ENCODE assay signal across 9 mouse cellular contexts in the genomic region with DNA sequence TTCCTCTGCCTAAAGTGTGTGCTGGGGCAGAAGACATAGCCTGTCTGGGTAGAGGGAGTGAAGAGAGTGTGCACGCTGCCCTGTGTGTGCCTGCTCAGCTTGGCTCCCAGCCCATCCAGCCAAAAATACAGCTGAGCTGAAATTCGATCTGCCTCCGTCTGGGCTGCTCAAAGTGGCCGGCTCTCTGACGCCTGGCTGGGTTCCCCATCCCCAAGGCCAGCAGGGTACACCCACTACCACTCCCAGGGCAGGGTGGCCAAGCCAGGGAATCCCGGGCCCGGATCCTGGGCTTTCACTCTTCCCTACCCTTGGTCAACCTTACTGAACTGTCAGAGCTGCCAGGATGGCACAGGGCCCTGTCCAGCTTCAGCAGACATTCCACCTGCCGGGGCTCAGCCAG. TPM values are rescaled to one million over a fixed set of nuclear protein-coding genes. Genes with fewer than 3 reads are reported as not detected.
DNase-seq lines count a peak whose midpoint lies in the region; ATAC-seq and TF ChIP-seq lines count a peak whose summit lies in the region.
"Had no signal": no experiment of that assay in that cellular context is flagged by ENCODE, and none has a peak within 500 bp of the region (broad histone marks: within the 10 kb centered on the region; RNA-seq: fewer than 3 reads in every experiment).

No protein-coding gene starts in this region.

- peaks cover 89% of the 10 kb centered on the region for H3K4me1 ChIP-seq in E14TG2a.4 (replicated peaks; ENCODE audit: low read depth, low read length)
- H3K4me1 ChIP-seq in embryonic facial prominence, embryonic 13.5 days, result peaks cover 80% of the 10 kb centered on the region
- H3K4me1 ChIP-seq in limb, embryonic 14.5 days (ENCODE audit: control insufficient read depth, insufficient read depth, low read length), result peaks cover 58% of the 10 kb centered on the region
- H3K4me1 ChIP-seq in hindbrain, embryonic 11.5 days (replicated peaks; ENCODE audit: control insufficient read depth, insufficient read depth, low read length), result peaks cover 19% of the 10 kb centered on the region

- H3K36me3 ChIP-seq in E14TG2a.4 (ENCODE audit: insufficient read depth, low read length), result no peaks in the 10 kb centered on the region
- H3K36me3 ChIP-seq in embryonic facial prominence, embryonic 13.5 days, result no peaks in the 10 kb centered on the region
- H3K36me3 ChIP-seq in limb, embryonic 14.5 days (ENCODE audit: control insufficient read depth, insufficient read depth, low read length), result no peaks in the 10 kb centered on the region
- H3K36me3 ChIP-seq in hindbrain, embryonic 11.5 days (ENCODE audit: control insufficient read depth, insufficient read depth, low read length), result no peaks in the 10 kb centered on the region

- H3K27ac ChIP-seq in layer of hippocampus, adult 2 months, result no peak overlapping the region
- H3K27ac ChIP-seq in embryonic facial prominence, embryonic 13.5 days, result peak overlapping the region; percentile 80
- peak overlapping the region; percentile 70 for H3K27ac ChIP-seq in limb, embryonic 14.5 days (replicated peaks; ENCODE audit: low read depth, low read length)
- no peak overlapping the region for H3K27ac ChIP-seq in hindbrain, embryonic 11.5 days (ENCODE audit: low read depth, low read length)

- no peaks in the 10 kb centered on the region for H3K9me3 ChIP-seq in E14TG2a.4 (ENCODE audit: low read length)
- no peaks in the 10 kb centered on the region for H3K9me3 ChIP-seq in embryonic facial prominence, embryonic 13.5 days
- H3K9me3 ChIP-seq in limb, embryonic 14.5 days (ENCODE audit: control insufficient read depth, low read length), result no peaks in the 10 kb centered on the region
- H3K9me3 ChIP-seq in hindbrain, embryonic 11.5 days (ENCODE audit: control insufficient read depth, low read length), result no peaks in the 10 kb centered on the region

- intact Hi-C loops in heart, postnatal 14 days (cut with DNase I), result no loop called here

- no peak overlapping the region for H3K4me3 ChIP-seq in layer of hippocampus, adult 2 months
- peak overlapping the region; percentile 29; the same call in 1 of the 2 replicates for H3K4me3 ChIP-seq in E14TG2a.4 (replicated peaks; ENCODE audit: low read length)
- H3K4me3 ChIP-seq in embryonic facial prominence, embryonic 13.5 days, result no peak overlapping the region
- H3K4me3 ChIP-seq in limb, embryonic 14.5 days (replicated peaks; ENCODE audit: low read length), result no peak overlapping the region
- no peak overlapping the region for H3K4me3 ChIP-seq in hindbrain, embryonic 11.5 days (ENCODE audit: low read depth, low read length)

- TF ChIP-seq CTCF in layer of hippocampus, adult 2 months (conservative IDR thresholded peaks at IDR 0.05), result no peak
- no peak for TF ChIP-seq CTCF in E14TG2a.4 (conservative IDR thresholded peaks at IDR 0.05; ENCODE audit: low read length)

- peak overlapping the region; percentile 40; the same call in 1 of the 2 replicates for H3K9ac ChIP-seq in embryonic facial prominence, embryonic 13.5 days
- H3K9ac ChIP-seq in limb, embryonic 14.5 days (ENCODE audit: low read depth, low read length, severe bottlenecking), result no peak overlapping the region; the same call in 1 of the 2 replicates
- no peak overlapping the region for H3K9ac ChIP-seq in hindbrain, embryonic 11.5 days (ENCODE audit: low read depth, low read length)

- DNase-seq in layer of hippocampus, adult 11-12 months (ENCODE audit: low spot score), result peak; percentile 44
- no peak for DNase-seq in layer of hippocampus, adult 2 months (ENCODE audit: low spot score in 2 of 2)
- peak; percentile 76 to 81 for DNase-seq in heart, postnatal 14 days
- DNase-seq in limb, embryonic 14.5 days (ENCODE audit: low spot score), result peak; percentile 65
- no peak for DNase-seq in cerebellum, adult 8-10 months
- DNase-seq in hindbrain, embryonic 11.5 days (ENCODE audit: low spot score), result no peak

- 7% methylated on average over 8 of the region's 8 CpGs for WGBS in embryonic facial prominence, embryonic 13.5 days
- WGBS in limb, embryonic 14.5 days, result 8% methylated on average over 8 of the region's 8 CpGs
- 19% methylated on average over 8 of the region's 8 CpGs for WGBS in hindbrain, embryonic 11.5 days

- 0 out of 2 replicates have a peak, but pooled peaks have one; percentile 23 for ATAC-seq in embryonic facial prominence, embryonic 13.5 days (ENCODE audit: insufficient number of reproducible peaks, insufficient read depth, low FRiP score, low TSS enrichment, low read depth)
- ATAC-seq in limb, embryonic 14.5 days (ENCODE audit: low FRiP score, low read depth), result peak; percentile 50
- no peak for ATAC-seq in hindbrain, embryonic 11.5 days (ENCODE audit: low FRiP score)

- H3K4me2 ChIP-seq in embryonic facial prominence, embryonic 13.5 days, result peak overlapping the region; percentile 40
- H3K4me2 ChIP-seq in limb, embryonic 14.5 days (replicated peaks; ENCODE audit: low read depth, low read length, severe bottlenecking), result peak overlapping the region; percentile 28; the same call in 1 of the 2 replicates
- no peak overlapping the region for H3K4me2 ChIP-seq in hindbrain, embryonic 11.5 days (replicated peaks; ENCODE audit: low read depth, low read length)

- H3K27me3 ChIP-seq in E14TG2a.4 (ENCODE audit: insufficient read depth, low read length), result peaks cover 6% of the 10 kb centered on the region; the same call in 1 of the 2 replicates
- no peaks in the 10 kb centered on the region for H3K27me3 ChIP-seq in embryonic facial prominence, embryonic 13.5 days
- no peaks in the 10 kb centered on the region for H3K27me3 ChIP-seq in limb, embryonic 14.5 days (ENCODE audit: control insufficient read depth, insufficient read depth, low read length)
- H3K27me3 ChIP-seq in hindbrain, embryonic 11.5 days (ENCODE audit: control insufficient read depth, insufficient read depth, low read length), result no peaks in the 10 kb centered on the region

- no peak for TF ChIP-seq POLR2A in limb, embryonic 14.5 days (IDR thresholded peaks at IDR 0.05; ENCODE audit: borderline replicate concordance, extremely low read depth, insufficient read depth, insufficient read length)

RNA-seq across cellular contexts. Expression of gene Acvrl1, which starts 15.2 kb away (rescaled TPM):
- 10 to 100 TPM; 11.2 to 11.4 TPM for total RNA-seq in layer of hippocampus, adult 2 months (2021)
- polyA plus RNA-seq in embryonic facial prominence, embryonic 13.5 days (2015; fragmentation: Nextera tagmentation; extraction: Ambion mirVana), result 9.9 and 10.1 TPM in 2 replicates
- 10 to 100 TPM; 28.5 to 31.5 TPM for total RNA-seq in heart, postnatal 14 days (2021)
- polyA plus RNA-seq in limb, embryonic 14.5 days (2012; rRNA removed), result 16.1 and 17.8 TPM in 2 replicates
- polyA plus RNA-seq in limb, embryonic 14.5 days (2014; fragmentation: Nextera tagmentation; extraction: Ambion mirVana), result 8.2 and 10.2 TPM in 2 replicates
- polyA plus RNA-seq in hindbrain, embryonic 11.5 days (2014; fragmentation: Nextera tagmentation; extraction: Ambion mirVana), result 4.8 and 5.5 TPM in 2 replicates

RNA-seq across cellular contexts. Expression of gene Ankrd33, which starts 27.9 kb away (rescaled TPM):
- not detected for total RNA-seq in layer of hippocampus, adult 2 months (2021)
- not detected in 2 replicates for polyA plus RNA-seq in embryonic facial prominence, embryonic 13.5 days (2015; fragmentation: Nextera tagmentation; extraction: Ambion mirVana)
- total RNA-seq in heart, postnatal 14 days (2021), result not detected
- not detected in 2 replicates for polyA plus RNA-seq in limb, embryonic 14.5 days (2012; rRNA removed)
- not detected in 2 replicates for polyA plus RNA-seq in limb, embryonic 14.5 days (2014; fragmentation: Nextera tagmentation; extraction: Ambion mirVana)
- not detected in 2 replicates for polyA plus RNA-seq in hindbrain, embryonic 11.5 days (2014; fragmentation: Nextera tagmentation; extraction: Ambion mirVana)
- total RNA-seq: hematopoietic stem cell, adult 5-6 weeks had no signal

RNA-seq across cellular contexts. Expression of gene Acvr1b, which starts 30.4 kb away (rescaled TPM):
- total RNA-seq in layer of hippocampus, adult 2 months (2021), result 10 to 100 TPM; 85.1 to 87.8 TPM
- polyA plus RNA-seq in embryonic facial prominence, embryonic 13.5 days (2015; fragmentation: Nextera tagmentation; extraction: Ambion mirVana), result 8.0 TPM in 2 replicates
- total RNA-seq in heart, postnatal 14 days (2021), result 10 to 100 TPM; 14.5 to 14.7 TPM
- polyA plus RNA-seq in limb, embryonic 14.5 days (2012; rRNA removed), result 27.2 and 32.8 TPM in 2 replicates
- polyA plus RNA-seq in limb, embryonic 14.5 days (2014; fragmentation: Nextera tagmentation; extraction: Ambion mirVana), result 12.3 and 12.9 TPM in 2 replicates
- 16.2 and 17.1 TPM in 2 replicates for polyA plus RNA-seq in hindbrain, embryonic 11.5 days (2014; fragmentation: Nextera tagmentation; extraction: Ambion mirVana)

Comparison
In these comparisons a context has a peak if more than half of its experiments do, and no peak if none do; other contexts are left out.
1. DNase-seq: peak in layer of hippocampus, adult 11-12 months (single experiment), heart, postnatal 14 days (2 of 2) and limb, embryonic 14.5 days (single experiment); none in layer of hippocampus, adult 2 months (0 of 2), cerebellum, adult 8-10 months (single experiment) and hindbrain, embryonic 11.5 days (single experiment).
2. H3K27ac ChIP-seq: peak in embryonic facial prominence, embryonic 13.5 days (single experiment) and limb, embryonic 14.5 days (single experiment); none in layer of hippocampus, adult 2 months (single experiment) and hindbrain, embryonic 11.5 days (single experiment).